Mouse (Mus musculus) kidney, adult 18-20 months (tissue): ENCODE data around the gene P2rx4.

Source experiments
- DNase-seq: peaks from one replicate; pipeline ENCODE4 v3.0.0; 2021

Gene P2rx4

DNA sequence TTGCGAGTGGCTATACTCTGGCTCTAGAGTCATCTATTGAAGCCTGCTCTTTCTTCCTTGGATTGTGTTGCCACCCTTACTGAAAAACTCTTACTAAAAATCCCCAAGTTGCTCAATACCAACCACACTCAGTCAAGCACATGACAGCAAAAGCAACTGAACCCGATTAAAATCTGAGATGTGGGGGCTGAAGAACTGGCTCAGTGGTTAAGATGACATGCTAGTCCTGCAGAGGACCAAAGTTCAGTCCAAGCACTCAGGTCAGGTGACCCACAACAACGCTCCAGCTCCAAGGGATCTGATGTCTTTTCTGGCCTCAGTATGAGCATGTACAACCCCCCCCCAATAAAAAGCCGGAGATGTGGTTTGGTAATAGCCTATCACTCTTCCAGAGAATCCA lies 2.8 kb upstream of the P2rx4 start:
- peak; percentile 37 for DNase-seq

DNA sequence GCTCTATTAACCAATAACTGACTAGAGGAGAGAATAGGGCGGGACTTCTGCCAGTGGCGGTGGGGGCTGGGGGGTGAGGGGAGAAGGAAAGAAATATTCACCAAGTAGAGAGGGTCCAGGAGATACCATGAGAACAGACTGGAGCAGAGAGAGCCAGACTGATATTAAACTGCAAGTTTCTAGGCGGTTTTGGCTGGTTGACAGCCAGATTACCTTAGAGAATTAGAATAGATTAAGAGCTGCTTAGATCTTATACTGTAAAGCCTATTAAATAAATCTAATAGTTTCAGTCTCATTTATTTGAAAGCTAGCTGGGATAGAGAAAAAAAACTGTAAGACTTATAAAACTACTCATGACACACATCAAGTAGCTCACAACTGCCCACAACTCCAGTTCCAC lies 2.2 kb upstream of the P2rx4 start:
- DNase-seq, result no peak

DNA sequence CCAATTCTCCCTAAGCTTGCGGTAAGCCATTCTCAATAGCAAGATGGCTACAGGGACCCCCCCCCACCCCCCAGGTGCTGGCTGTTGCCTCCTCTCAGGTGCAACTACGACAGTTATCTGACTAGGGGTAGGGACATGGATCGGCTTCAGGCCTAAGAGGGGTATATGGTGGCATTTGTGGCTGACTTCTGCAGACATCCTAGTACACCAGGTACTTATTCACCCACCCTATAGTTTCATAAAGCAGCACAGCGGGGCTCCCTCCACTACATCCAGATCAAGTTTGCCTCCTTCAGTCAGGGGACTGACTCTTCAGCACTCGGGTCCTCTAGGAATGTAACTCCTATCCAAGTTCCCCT lies 448 bp upstream of the P2rx4 start:
- no peak for DNase-seq

DNA sequence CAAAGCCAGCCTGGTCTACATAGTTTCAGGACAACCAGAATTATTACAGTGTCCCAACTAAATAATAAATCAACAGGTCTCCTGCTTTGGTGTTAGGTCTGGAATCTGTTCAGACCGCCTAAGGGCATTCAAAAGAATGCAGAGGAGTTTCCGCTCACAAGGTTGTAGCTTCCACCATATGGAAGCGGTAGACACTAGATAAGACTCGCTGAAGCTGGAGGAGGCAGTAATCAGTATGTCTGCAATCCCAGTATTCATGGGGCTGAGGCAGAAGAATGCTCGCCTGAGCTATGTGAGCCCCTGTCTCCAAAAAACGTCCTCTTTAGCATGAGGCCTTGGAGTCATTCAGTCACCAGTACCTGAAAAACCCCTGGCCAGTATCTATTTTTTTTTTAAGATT lies 1.5 kb downstream of the P2rx4 start:
- DNase-seq, result no peak

DNA sequence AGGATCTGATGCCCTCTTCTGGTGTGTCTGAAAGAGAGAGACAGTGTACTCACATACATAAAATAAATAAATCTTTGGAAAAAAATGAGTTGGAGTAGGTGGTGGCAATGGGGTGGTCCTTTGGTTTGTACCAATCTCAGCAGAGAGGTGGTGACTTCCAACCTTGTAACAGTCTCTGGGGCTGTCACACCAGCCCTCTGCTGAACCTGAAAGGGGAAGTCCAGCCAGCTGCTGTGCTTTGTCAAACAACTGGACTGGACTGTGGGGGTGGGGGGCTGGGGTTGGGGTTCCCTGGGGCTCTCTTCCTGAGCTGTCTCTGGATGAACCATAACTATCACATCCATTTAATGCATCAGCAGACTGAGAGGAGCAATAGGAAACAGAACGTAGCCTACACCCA lies 8.4 kb downstream of the P2rx4 start:
- no peak for DNase-seq

DNA sequence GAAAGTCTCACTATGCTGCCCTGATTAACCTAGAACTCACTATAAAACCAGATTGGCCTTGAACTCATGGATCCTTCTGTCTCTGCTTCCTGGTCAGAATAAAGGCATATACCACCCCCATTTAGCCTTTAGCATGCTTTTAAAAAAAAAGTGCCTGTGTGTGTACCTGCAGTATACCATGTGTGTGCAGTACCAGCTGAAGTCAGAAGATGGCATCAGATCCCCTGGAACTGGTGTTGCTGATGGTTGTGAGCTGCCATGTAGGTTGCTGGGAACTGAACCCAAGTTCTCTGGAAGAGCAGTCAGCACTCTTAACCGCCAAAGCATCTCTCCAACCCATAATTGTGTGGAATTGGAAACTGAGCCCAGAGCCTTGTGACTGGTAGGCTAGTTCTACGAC lies 9.4 kb downstream of the P2rx4 start:
- no peak for DNase-seq

DNA sequence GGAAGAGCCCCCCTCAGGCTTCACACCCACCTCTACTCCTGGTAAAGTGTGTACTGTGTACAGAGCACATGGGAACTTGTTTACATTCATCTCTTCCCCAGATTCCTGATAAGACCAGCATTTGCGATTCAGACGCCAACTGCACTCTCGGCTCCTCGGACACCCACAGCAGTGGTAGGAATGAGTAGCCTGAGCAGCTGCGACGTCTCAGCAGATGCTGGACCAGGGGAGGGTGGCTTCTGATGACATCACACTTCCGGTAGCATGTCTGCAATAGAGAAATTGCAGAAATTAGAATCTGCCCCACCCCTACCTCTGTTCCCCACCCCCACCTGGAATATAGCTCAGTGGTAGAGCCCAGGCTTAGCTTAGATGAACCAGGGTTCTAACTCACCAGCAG lies 11.1 kb downstream of the P2rx4 start:
- DNase-seq, result no peak

DNA sequence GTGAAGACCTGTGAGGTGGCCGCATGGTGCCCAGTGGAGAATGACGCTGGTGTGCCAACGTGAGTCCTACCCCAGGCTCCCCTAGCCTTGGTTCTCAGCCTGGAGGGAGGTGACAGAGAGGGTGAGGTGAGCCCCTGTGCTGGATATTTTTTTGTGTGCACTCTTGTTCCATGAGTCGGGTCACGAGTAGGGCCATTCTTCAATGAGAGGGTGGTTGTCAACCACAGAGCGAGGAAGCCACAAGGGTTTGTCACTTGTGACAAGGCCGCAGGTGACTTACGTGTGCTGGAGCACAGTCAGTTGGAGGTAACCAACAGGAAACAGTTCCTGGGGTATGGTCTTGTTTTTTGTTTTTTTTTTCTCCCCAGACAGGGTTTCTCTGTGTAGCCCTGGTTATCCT lies 11.8 kb downstream of the P2rx4 start:
- no peak for DNase-seq

DNA sequence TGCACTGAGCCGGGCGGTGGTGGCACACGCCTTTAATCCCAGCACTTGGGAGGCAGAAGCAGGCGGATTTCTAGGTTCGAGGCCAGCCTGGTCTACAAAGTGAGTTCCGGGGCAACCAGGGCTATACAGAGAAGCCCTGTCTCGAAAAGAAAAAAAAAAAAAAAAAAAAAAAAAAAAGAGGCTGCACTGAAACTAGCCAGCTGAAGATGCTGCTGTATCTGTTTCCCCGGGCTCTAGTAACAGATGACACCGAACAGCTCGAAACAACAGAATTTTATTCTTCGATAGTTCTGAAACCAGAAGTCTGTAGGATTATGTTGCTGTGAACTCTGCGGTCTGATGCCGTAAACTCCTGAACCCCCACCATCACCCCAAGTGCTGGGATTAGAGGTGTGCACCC lies 18.1 kb downstream of the P2rx4 start:
- DNase-seq, result no peak

GRCm38 (mm10) chr5:122726068-122726467 lies 18.7 kb downstream of the P2rx4 start:
- DNase-seq, result peak; percentile 60

DNA sequence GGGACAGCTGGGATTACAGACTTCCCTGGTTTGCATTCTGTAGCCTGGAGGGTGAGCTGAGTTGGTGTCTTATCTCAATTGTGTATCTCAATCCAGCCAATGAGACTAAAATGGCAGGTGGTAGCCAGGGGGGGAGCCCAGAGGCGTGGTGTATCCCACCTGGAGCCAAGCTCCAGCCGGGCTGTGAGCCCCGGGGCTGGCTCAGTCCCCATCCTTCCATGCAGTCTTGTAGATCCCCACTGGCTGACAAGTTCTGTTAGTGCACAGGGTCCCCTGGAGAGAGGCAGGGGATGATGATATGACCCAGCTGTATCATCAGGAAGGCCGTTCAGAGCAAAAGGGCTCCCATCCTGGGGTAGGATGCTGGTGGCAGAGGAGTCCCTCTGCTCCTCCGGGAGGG lies 19.3 kb downstream of the P2rx4 start:
- no peak for DNase-seq

GRCm38 (mm10) chr5:122727096-122727495 lies 19.8 kb downstream of the P2rx4 start:
- DNase-seq, result no peak

DNA sequence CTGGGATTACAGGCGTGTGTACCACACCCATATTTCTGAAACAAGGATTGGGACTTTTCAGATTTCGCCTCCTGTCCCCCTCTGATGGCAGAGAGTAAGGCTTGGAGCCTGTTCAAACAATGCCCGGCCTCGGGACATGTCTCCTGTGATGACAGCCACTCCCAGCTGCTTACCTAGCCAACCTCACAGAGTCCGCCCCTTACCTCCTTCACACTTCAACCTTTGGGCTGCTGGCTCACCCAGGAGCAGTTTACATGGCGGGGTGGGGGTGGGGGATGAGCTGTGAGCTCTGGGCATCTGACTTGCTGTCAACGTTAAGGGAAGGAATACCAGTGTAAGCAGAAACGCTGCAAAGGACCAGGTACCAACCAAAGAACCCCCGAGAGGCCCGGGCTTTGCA lies 23.4 kb downstream of the P2rx4 start:
- peak; percentile 24 for DNase-seq

DNA sequence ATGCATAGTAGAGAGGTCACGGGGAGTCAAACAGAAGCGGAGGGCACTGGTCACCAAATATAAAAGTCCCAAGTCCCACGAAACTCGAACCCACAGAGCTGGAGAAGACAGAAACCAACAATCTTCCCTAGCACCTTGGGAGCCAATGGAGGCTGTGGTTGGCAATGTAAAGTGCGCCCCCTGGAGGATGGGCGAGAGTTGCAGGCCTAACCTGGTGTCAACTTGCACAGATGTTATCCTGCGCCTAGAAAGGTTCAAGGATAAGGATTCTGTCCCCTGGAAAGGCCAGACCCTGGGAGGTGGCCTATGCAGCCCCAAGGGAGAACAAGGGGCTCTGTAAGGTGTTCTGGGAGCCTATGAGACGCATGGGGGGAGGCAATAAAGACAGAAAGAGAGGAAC lies 24.0 kb downstream of the P2rx4 start:
- peak; percentile 78 for DNase-seq

GRCm38 (mm10) chr5:122731991-122732673 lies 24.8 kb downstream of the P2rx4 start:
- DNase-seq, result peak; percentile 31

GRCm38 (mm10) chr5:122733881-122734280 lies 26.5 kb downstream of the P2rx4 start:
- no peak for DNase-seq

DNA sequence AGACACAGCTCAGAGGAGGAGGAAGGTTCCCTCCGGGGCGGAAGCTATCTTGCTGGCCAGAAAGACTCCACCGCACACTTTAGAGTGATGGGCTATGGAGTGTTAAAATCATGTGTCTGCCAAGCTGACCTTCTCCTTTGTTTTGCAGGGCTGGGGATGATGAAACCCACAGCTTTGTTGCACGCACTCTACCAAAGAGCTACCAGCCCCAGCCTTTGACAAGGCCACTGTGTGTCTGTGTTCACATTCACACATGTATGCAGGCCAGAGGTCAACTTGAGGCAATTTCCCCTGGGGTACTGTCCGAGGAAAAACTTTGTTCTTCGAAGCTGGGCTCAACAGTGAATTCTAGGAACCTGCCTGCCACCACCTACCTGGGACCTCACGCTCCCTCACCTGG lies 28.5 kb downstream of the P2rx4 start:
- DNase-seq, result no peak

DNA sequence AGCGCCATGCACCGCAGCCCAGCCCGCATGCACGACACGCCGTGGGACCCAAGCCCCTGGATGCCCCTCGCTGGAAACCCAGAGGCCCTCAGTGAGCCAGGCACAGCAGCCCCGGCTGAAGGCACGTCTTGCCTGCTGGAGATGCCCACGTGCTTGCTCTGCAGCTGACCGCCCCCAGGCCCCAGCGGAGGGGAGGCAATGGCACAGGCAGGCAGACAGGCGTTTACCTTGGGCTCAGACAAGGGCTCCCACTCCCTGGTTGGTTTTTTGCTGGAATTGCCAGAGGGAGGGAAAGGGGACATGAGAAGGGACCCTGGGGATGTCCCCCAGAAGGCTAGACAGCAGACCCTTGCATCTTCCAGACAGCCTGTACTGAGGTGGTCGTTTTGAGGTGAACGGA lies 29.4 kb downstream of the P2rx4 start:
- DNase-seq, result no peak

- DNase-seq, result no peak
Observed at GRCm38 (mm10) chr5:122743880-122744422, 36.6 kb downstream of the P2rx4 start.

DNA sequence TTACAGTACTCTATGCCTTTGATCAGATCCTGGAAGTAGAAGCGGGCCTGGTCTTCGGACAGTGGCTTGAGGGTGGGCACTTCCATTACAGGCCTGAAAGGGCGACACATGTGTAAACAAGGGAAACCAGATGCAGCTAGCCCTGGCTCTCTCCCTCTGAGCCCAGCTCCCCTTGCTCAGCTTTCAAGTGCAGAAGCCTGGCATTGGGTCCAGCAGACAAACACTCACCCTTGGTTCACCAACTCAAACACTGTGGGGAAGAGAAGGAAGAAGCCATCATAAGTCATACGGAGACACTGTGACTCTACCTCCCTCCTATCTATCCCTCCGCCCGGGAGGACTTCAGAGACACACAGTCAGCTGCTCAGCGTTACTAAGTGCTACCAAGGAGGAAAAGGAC lies 40.6 kb downstream of the P2rx4 start:
- DNase-seq, result no peak

DNA sequence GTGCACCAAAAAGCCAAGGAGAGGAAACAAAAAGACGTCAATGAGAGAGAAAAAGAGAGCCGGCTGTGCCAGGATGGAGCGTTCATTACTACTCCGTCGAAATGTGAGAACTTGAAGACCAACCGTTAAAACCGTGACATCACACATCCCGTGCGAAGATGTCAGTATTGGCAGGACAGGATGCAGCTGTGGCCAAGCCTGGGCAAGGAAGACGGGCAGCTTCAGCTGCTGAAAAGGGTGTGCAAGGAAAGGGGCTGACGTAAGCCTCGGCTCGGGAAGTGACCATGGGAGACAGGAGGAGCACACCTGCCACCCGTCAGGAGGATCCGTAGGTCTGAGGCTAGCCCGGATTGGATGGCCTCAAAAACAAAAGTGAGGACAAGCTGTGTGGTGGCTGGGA lies 47.1 kb downstream of the P2rx4 start:
- no peak for DNase-seq

GRCm38 (mm10) chr5:122755620-122756019 lies 48.3 kb downstream of the P2rx4 start:
- DNase-seq, result no peak

GRCm38 (mm10) chr5:122756144-122756543 lies 48.8 kb downstream of the P2rx4 start:
- DNase-seq, result no peak

- DNase-seq, result peak; percentile 79
Observed at GRCm38 (mm10) chr5:122756680-122757079, 49.3 kb downstream of the P2rx4 start.

DNA sequence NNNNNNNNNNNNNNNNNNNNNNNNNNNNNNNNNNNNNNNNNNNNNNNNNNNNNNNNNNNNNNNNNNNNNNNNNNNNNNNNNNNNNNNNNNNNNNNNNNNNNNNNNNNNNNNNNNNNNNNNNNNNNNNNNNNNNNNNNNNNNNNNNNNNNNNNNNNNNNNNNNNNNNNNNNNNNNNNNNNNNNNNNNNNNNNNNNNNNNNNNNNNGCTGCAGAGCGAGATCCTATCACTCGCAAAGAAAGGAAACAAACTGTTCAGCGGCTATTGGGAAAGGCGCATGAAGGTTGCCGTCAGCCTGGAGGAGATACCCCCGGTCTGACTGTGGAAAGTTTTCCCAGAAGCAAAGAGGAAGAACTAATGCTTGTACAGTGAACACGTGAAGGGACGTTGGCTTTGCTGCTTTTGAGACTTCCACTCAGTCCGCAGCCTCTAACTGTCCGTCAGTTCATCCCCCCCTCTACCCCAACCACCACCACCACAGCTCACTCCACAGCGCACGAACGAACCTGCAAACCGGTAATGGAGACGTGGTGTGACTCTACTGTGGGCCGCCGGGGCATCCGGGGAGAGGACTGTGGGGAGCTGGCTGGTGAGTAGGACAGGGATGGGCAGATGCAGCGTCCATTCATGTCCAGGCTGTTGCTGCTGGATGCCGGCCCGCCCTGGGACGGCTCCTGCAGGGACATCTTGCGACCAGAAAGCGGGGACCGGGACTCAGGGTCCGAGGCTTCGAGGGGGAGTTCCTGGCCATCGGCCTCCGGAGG lies 56.1 kb downstream of the P2rx4 start:
- DNase-seq, result no peak
